Mouse (Mus musculus): ENCODE measurements at regions not wholly inside any gene's neighbourhood (a gene's known extent, or its start where the extent isn't known, plus 50 kb on each side); places are given as distances from the start of the nearest gene placed in this dataset.

- no peaks in the 10 kb centered on the region for H3K9me3 ChIP-seq (replicated peaks; ENCODE audit: insufficient read depth, low read length)
- DNase-seq (ENCODE audit: low read depth, low spot score), result no peak
- no peaks in the 10 kb centered on the region for H3K4me1 ChIP-seq (ENCODE audit: control insufficient read depth in 1 of 2, insufficient read depth in 2 of 2, low read length in 2 of 2)
- no peaks in the 10 kb centered on the region for H3K79me2 ChIP-seq (ENCODE audit: control insufficient read depth, insufficient read depth, low read length, poor library complexity)
- H3K4me3 ChIP-seq (ENCODE audit: control insufficient read depth in 1 of 2, insufficient read depth in 1 of 2, low read depth in 2 of 2, low read length in 2 of 2), result no peak overlapping the region
- H3K36me3 ChIP-seq (ENCODE audit: control insufficient read depth in 1 of 2, insufficient read depth in 2 of 2, low read length in 2 of 2), result no peaks in the 10 kb centered on the region
- TF ChIP-seq ZKSCAN1 (IDR thresholded peaks at IDR 0.05; ENCODE audit: low read depth, low read length), result no peak
- no peak for TF ChIP-seq ZMIZ1 (IDR thresholded peaks at IDR 0.05; ENCODE audit: low read depth, low read length)
- TF ChIP-seq POLR2AphosphoS2 (IDR thresholded peaks at IDR 0.05; ENCODE audit: low read length), result no peak
- TF ChIP-seq JUND (IDR thresholded peaks at IDR 0.05; ENCODE audit: low read depth, low read length), result no peak
- no peak for TF ChIP-seq UBTF (IDR thresholded peaks at IDR 0.05; ENCODE audit: borderline replicate concordance, insufficient read depth, low read depth, low read length)
- TF ChIP-seq NELFE (IDR thresholded peaks at IDR 0.05; ENCODE audit: low read depth, low read length), result no peak
- no peak for TF ChIP-seq MAFK (IDR thresholded peaks at IDR 0.05; ENCODE audit: borderline replicate concordance, low read depth, low read length)
- TF ChIP-seq E2F4 (IDR thresholded peaks at IDR 0.05; ENCODE audit: borderline replicate concordance, low read depth, low read length), result no peak
- no peak for TF ChIP-seq CTCF (IDR thresholded peaks at IDR 0.05 in 2 of 3, conservative IDR thresholded peaks at IDR 0.05 in 1 of 3; ENCODE audit: control insufficient read depth in 1 of 3, insufficient read depth in 1 of 3, low read depth in 2 of 3, low read length in 3 of 3, poor library complexity in 1 of 3, severe bottlenecking in 1 of 3)
- TF ChIP-seq EP300 (IDR thresholded peaks at IDR 0.05; ENCODE audit: low read depth in 1 of 2, low read length in 2 of 2), result no peak
- TF ChIP-seq ELF1 (IDR thresholded peaks at IDR 0.05; ENCODE audit: low read depth, low read length), result no peak
- TF ChIP-seq CHD2 (IDR thresholded peaks at IDR 0.05; ENCODE audit: low read length), result no peak
- no peak for TF ChIP-seq SMC3 (IDR thresholded peaks at IDR 0.05; ENCODE audit: low read depth, low read length)
- no peak for TF ChIP-seq SIN3A (IDR thresholded peaks at IDR 0.05; ENCODE audit: low read length)
- no peak for TF ChIP-seq MEF2A (IDR thresholded peaks at IDR 0.05; ENCODE audit: extremely low read depth, insufficient replicate concordance, low read depth, low read length, poor library complexity, severe bottlenecking)
- no peak for TF ChIP-seq RAD21 (IDR thresholded peaks at IDR 0.05; ENCODE audit: low read depth, low read length)
- TF ChIP-seq GATA1 (IDR thresholded peaks at IDR 0.05; ENCODE audit: low read depth, low read length), result no peak
- H3K9ac ChIP-seq (ENCODE audit: control insufficient read depth, low read depth, low read length, poor library complexity, severe bottlenecking), result no peak overlapping the region
- no peaks in the 10 kb centered on the region for H3K27me3 ChIP-seq (ENCODE audit: control insufficient read depth in 1 of 2, insufficient read depth in 2 of 2, low read length in 2 of 2)
- H3K27ac ChIP-seq (ENCODE audit: control insufficient read depth, low read depth, low read length), result no peak overlapping the region
Observed at GRCm38 (mm10) chr4:55452546-55452945, 79.7 kb downstream of the Klf4 start.

- no peak overlapping the region for H3K27ac ChIP-seq (ENCODE audit: control insufficient read depth, low read depth, low read length)
- no peak for DNase-seq (ENCODE audit: low read depth, low spot score)
- no peaks in the 10 kb centered on the region for H3K79me2 ChIP-seq (ENCODE audit: control insufficient read depth, insufficient read depth, low read length, poor library complexity)
- no peaks in the 10 kb centered on the region for H3K27me3 ChIP-seq (ENCODE audit: control insufficient read depth in 1 of 2, insufficient read depth in 2 of 2, low read length in 2 of 2)
- no peak overlapping the region for H3K4me3 ChIP-seq (ENCODE audit: control insufficient read depth in 1 of 2, insufficient read depth in 1 of 2, low read depth in 2 of 2, low read length in 2 of 2)
- H3K9me3 ChIP-seq (replicated peaks; ENCODE audit: insufficient read depth, low read length), result no peaks in the 10 kb centered on the region
- H3K36me3 ChIP-seq (ENCODE audit: control insufficient read depth in 1 of 2, insufficient read depth in 2 of 2, low read length in 2 of 2), result no peaks in the 10 kb centered on the region
- TF ChIP-seq RAD21 (IDR thresholded peaks at IDR 0.05; ENCODE audit: low read depth, low read length), result no peak
- no peak for TF ChIP-seq MAZ (IDR thresholded peaks at IDR 0.05; ENCODE audit: low read depth, low read length)
- TF ChIP-seq EP300 (IDR thresholded peaks at IDR 0.05; ENCODE audit: low read depth in 1 of 2, low read length in 2 of 2), result no peak
- no peak for TF ChIP-seq MAX (IDR thresholded peaks at IDR 0.05; ENCODE audit: low read length)
- no peak for TF ChIP-seq HCFC1 (IDR thresholded peaks at IDR 0.05; ENCODE audit: low read depth, low read length)
- no peak for TF ChIP-seq ELF1 (IDR thresholded peaks at IDR 0.05; ENCODE audit: low read depth, low read length)
- TF ChIP-seq USF2 (IDR thresholded peaks at IDR 0.05; ENCODE audit: borderline replicate concordance in 1 of 2, insufficient read depth in 1 of 2, low read depth in 1 of 2, low read length in 2 of 2), result no peak
- no peak for TF ChIP-seq TCF12 (IDR thresholded peaks at IDR 0.05; ENCODE audit: low read depth, low read length)
- no peak for TF ChIP-seq NRF1 (IDR thresholded peaks at IDR 0.05; ENCODE audit: insufficient read depth, low read depth, low read length, poor library complexity, severe bottlenecking)
- no peak overlapping the region for H3K9ac ChIP-seq (ENCODE audit: control insufficient read depth, low read depth, low read length, poor library complexity, severe bottlenecking)
- H3K4me1 ChIP-seq (ENCODE audit: control insufficient read depth in 1 of 2, insufficient read depth in 2 of 2, low read length in 2 of 2), result no peaks in the 10 kb centered on the region
Observed at GRCm38 (mm10) chr4:55451711-55452110, 80.6 kb downstream of the Klf4 start.

All from MEL (cell line).